Mouse (Mus musculus): ENCODE data around the gene Nudt16l1.

Gene Nudt16l1

DNA sequence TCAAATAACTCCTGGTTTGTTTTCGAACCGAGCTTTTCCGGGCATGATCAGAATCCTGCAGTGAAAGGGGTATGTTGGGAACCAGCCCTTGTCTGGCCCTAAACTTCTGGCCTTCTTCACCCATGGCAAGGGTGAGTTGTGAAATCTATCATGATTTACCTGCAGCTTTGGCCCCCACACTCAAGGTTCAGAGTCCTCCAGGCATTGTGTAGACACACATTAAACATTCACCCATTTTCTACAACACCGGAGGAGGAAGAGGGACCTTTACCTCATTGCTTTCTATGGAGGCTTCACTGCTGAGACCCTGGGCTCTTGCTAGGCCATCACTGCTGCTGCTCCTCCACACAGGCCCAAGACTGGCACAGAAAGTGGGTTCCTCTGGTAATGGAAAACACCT lies 8.8 kb downstream of the Nudt16l1 start:
- ATAC-seq (ENCODE audit: insufficient number of reproducible peaks, low FRiP score, low TSS enrichment): no peak

DNA sequence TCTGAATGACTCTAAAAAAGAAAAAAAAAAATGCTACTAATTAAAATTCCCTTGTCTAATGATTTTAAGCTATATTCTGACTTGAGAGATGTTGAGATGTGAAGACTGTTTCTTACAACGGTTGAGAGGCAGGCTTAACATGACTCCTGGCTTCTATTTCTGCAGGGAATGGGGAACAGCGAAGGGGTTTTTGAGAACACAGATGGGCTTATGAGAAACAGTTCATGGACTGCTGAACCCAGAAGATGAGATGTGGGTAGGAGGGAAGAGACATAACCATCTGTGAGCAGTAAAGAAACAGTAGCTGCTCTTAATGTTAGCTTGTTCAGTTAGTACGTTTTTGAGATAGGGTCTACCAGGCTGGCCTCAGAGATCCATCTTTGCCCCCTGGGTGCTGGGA lies 18.0 kb downstream of the Nudt16l1 start:
- ATAC-seq (ENCODE audit: insufficient number of reproducible peaks, low FRiP score, low TSS enrichment): no peak

GRCm38 (mm10) chr16:4957446-4957845 lies 18.9 kb downstream of the Nudt16l1 start:
- peak; percentile 74 for ATAC-seq (ENCODE audit: insufficient number of reproducible peaks, low FRiP score, low TSS enrichment)

DNA sequence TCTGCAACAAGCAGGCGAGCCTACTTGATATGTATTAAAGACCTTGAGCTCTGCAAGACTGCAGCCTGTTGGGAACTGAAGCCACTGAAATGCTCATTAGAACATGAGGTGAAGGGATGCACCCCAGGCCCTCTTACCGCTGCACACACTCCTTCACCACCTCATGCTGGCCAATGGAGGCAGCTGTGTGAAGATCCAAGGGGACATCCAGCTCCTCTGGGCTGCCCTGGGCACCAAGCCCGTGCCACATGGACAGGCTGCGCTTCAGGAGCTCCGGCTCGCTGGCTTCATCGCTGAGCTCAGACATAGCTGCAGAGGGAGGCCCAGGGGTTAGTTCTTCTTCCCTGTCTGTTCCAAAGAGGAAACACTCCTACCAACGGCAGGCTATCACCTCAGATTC lies 21.7 kb downstream of the Nudt16l1 start:
- no peak for ATAC-seq (ENCODE audit: insufficient number of reproducible peaks, low FRiP score, low TSS enrichment)

DNA sequence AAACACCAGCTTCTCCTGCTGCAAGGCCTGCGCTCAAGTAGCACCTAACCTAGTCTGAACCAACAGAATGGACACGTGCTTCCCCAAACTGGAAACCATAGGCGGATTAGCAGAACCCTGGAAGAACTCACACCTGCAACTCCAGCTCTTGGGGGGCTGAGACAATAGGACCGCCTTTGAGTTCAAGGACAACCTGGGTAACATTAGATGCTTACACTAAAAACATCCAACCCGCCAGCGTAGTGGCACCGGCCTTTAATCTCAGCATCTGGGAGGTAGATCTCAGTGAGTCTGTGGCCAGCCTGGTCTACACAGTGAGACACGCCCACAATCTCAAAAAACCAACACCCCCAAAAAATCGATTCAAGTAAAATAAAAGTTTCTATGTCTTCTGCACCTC lies 24.8 kb downstream of the Nudt16l1 start:
- no peak for ATAC-seq (ENCODE audit: insufficient number of reproducible peaks, low FRiP score, low TSS enrichment)

- ATAC-seq (ENCODE audit: insufficient number of reproducible peaks, low FRiP score, low TSS enrichment): peak; percentile 94
Observed at GRCm38 (mm10) chr16:4963797-4964709, 25.5 kb downstream of the Nudt16l1 start, which contains the start of gene Anks3. Anks3 (minus strand) TSS chr16:4964205.

DNA sequence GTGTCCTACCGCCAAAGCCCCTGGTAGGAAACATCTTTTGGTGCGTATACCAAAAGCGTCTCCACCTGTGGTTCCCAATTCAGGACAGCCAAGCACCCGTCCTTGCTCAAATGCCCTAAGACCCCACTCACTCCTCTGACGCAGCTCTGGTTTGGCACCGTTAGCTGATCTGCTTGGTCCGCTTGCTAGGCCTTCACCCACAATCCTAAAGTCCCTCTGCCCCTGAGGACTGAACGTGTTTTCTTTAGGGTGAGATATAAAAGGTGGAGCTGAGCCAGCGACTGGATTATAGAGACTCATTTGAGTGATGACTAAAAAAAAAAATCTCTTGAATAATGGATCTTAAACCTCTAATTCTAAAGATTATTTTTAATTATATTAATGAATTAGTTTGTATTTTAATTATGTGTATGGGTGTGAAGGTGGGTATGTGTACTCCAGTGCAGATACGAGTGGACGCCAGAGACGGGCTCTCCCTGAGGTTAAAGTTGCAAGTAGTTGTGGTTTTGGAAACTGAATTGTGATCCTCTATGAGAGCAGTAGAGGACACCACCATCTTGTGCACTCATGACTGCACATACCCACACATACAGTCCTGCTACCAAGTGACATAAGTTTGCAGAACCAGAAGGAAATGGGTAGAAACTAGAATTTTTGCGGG lies 26.3 kb downstream of the Nudt16l1 start:
- no peak for ATAC-seq (ENCODE audit: insufficient number of reproducible peaks, low FRiP score, low TSS enrichment)

- ATAC-seq (ENCODE audit: insufficient number of reproducible peaks, low FRiP score, low TSS enrichment): no peak
Observed at GRCm38 (mm10) chr16:4965392-4966129, 27.0 kb downstream of the Nudt16l1 start.

DNA sequence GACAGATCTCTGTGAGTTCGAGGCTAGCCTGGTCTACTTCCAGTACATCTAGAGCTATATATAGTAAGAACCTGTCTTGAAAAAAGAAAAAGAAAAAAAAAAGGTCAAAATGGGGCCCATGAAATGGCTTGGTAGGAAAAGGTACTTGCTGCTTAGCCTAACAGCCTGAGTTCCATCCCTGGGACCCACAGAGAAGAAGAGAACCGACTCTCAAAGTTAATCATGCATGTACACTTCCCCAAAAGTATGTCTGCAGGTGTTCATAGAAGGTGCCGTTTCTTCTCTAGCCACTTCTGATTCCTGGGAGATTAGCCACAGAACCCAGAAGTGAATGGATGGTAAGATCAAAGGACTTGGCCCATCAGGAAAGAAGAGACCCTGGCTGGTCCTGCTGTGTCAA lies 29.9 kb downstream of the Nudt16l1 start:
- ATAC-seq (ENCODE audit: insufficient number of reproducible peaks, low FRiP score, low TSS enrichment): no peak

- ATAC-seq (ENCODE audit: insufficient number of reproducible peaks, low FRiP score, low TSS enrichment): no peak
Observed at GRCm38 (mm10) chr16:4969055-4969843, 30.7 kb downstream of the Nudt16l1 start.

DNA sequence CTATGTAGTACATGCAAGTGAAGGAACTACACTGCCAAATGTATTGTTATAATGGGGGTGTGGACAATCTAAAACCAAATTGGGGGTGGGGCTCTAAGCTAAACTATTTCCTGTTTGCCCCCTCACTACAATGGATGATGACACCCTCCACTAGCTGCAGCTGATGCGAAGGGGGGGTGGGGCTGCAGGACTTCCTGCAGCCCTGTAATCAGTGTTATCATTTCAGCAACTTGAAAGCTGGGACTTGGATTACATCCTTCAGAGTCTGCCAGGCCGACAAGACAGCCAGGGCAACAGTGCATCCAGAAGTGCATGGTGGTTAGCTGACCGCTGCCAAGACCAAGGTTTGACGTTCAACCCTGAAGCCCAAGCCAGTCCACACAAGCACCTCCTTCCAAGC lies 33.1 kb downstream of the Nudt16l1 start:
- no peak for ATAC-seq (ENCODE audit: insufficient number of reproducible peaks, low FRiP score, low TSS enrichment)

- ATAC-seq (ENCODE audit: insufficient number of reproducible peaks, low FRiP score, low TSS enrichment): no peak
Observed at GRCm38 (mm10) chr16:4974521-4974920, 36.0 kb downstream of the Nudt16l1 start.

DNA sequence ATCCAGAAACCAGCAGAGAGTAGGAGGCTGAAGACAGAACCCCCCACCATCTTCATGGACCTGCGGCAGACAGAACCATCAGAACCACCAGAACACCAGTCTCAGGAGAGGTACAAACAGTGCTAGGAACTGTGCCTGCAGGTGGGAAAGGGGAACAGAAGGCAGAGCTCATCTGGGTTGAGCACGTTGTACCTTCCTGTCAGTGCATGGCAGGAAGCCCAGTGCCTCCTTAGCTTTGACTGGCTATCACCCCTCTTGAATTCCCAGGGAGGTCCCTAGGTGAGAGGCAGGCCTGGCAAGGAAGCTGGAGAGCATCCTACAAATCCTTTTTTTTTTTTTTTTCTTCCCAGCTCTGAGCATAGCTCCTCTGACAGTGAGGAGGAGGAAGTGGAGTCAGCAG lies 37.6 kb downstream of the Nudt16l1 start:
- peak; percentile 32; the same call in 1 of the 2 replicates for ATAC-seq (ENCODE audit: insufficient number of reproducible peaks, low FRiP score, low TSS enrichment)

GRCm38 (mm10) chr16:4978275-4979051 lies 39.9 kb downstream of the Nudt16l1 start:
- ATAC-seq (ENCODE audit: insufficient number of reproducible peaks, low FRiP score, low TSS enrichment): no peak

DNA sequence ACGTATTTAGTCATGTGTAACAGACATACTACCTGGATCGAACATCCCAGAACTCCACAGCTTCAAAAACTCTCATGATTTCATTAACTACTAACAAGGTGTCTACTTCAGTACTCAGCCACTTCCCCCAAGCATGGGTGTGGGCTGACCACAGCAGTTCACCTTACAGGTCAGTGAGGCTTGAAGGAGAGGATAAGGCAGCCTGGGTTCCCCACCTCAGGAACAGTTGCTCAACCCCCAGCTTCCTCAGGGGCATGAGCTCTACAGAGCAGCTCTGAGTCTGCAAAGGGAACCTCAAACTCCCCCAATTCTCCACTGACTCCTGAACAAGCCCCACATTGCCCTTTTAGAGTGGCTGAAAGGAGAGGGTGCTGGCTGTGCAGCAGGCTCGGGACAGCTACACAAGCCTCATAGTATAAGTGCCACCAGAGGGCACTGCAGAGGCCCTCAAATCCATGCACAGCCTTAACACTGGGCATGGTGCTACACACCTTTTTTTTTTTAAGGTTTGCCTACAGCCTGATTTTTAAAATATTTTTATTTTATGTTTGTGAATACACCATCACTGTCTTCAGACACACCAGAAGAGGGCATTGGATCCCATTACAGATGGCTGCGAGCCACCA lies 41.3 kb downstream of the Nudt16l1 start:
- no peak for ATAC-seq (ENCODE audit: insufficient number of reproducible peaks, low FRiP score, low TSS enrichment)

DNA sequence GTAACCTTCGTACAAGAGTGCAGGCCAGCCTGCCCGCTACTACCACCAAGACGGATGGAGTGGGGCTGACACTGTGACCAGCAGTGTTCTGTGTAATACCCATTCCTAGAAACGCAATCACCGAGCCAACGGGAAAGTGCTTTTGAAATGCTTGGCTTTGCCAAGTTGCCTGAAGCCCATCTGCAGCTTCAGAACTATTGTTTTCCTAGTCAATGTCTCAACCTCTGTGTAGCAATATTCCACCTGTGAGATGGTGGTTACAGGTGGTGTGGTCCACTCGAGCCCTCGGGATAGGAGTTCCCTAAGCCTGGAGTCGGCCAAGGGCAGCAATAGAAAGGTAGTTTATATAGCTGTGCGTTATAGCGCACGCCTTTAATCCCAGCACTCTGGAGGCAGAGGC lies 46.2 kb downstream of the Nudt16l1 start:
- ATAC-seq (ENCODE audit: insufficient number of reproducible peaks, low FRiP score, low TSS enrichment): no peak

All from cerebellum, adult (tissue).